Comparison of ENCODE assay signal across 11 mouse cellular contexts in genomic region chr4:58501012-58501777, GRCm38 (mm10). TPM values are rescaled to one million over a fixed set of nuclear protein-coding genes. Genes with fewer than 3 reads are reported as not detected.
DNase-seq lines count a peak whose midpoint lies in the region; ATAC-seq lines count a peak whose summit lies in the region.
"Had no signal": no experiment of that assay in that cellular context is flagged by ENCODE, and none has a peak within 500 bp of the region (broad histone marks: within the 10 kb centered on the region; RNA-seq: fewer than 3 reads in every experiment).

No protein-coding gene starts in this region.

- no peak overlapping the region; the same call in 1 of the 2 replicates for H3K27ac ChIP-seq in embryonic facial prominence, embryonic 11.5 days (replicated peaks; ENCODE audit: low read depth, low read length)
- H3K27ac ChIP-seq in hindbrain, embryonic 16.5 days (ENCODE audit: low read depth, low read length) = no peak overlapping the region
- no peak overlapping the region for H3K27ac ChIP-seq in neural tube, embryonic 13.5 days (replicated peaks)
- H3K27ac ChIP-seq: heart, embryonic 10.5 days had no signal

- no peaks in the 10 kb centered on the region; the same call in 1 of the 2 replicates for H3K36me3 ChIP-seq in embryonic facial prominence, embryonic 11.5 days (replicated peaks; ENCODE audit: control insufficient read depth, insufficient read depth, low read depth, low read length)
- H3K36me3 ChIP-seq in hindbrain, embryonic 16.5 days (ENCODE audit: control insufficient read depth, insufficient read depth, low read length) = no peaks in the 10 kb centered on the region
- H3K36me3 ChIP-seq in neural tube, embryonic 13.5 days = no peaks in the 10 kb centered on the region

- no peaks in the 10 kb centered on the region for H3K4me1 ChIP-seq in embryonic facial prominence, embryonic 11.5 days (ENCODE audit: control insufficient read depth, insufficient read depth, low read length)
- H3K4me1 ChIP-seq in hindbrain, embryonic 16.5 days (ENCODE audit: control insufficient read depth, insufficient read depth, low read depth, low read length) = no peaks in the 10 kb centered on the region
- peaks cover 10% of the 10 kb centered on the region for H3K4me1 ChIP-seq in neural tube, embryonic 13.5 days (replicated peaks)

- ATAC-seq in embryonic facial prominence, embryonic 11.5 days (replicated peaks; ENCODE audit: insufficient number of reproducible peaks, low FRiP score, low TSS enrichment, low read depth) = peak; percentile 83; the same call in 1 of the 2 replicates
- ATAC-seq in hindbrain, embryonic 16.5 days = peak; percentile 69
- ATAC-seq in neural tube, embryonic 13.5 days (ENCODE audit: low read depth) = peak; percentile 76

- no peaks in the 10 kb centered on the region for H3K9me3 ChIP-seq in embryonic facial prominence, embryonic 11.5 days (replicated peaks; ENCODE audit: control insufficient read depth, low read length)
- no peaks in the 10 kb centered on the region for H3K9me3 ChIP-seq in hindbrain, embryonic 16.5 days (ENCODE audit: control insufficient read depth, low read length)
- H3K9me3 ChIP-seq in neural tube, embryonic 13.5 days = no peaks in the 10 kb centered on the region
- H3K9me3 ChIP-seq: heart, embryonic 10.5 days had no signal

- no peak overlapping the region for H3K4me3 ChIP-seq in embryonic facial prominence, embryonic 11.5 days (ENCODE audit: low read depth, low read length)
- no peak overlapping the region for H3K4me3 ChIP-seq in hindbrain, embryonic 16.5 days (ENCODE audit: low read length)
- H3K4me3 ChIP-seq in neural tube, embryonic 13.5 days = no peak overlapping the region
- H3K4me3 ChIP-seq: heart, embryonic 10.5 days had no signal

- H3K4me2 ChIP-seq in embryonic facial prominence, embryonic 11.5 days (ENCODE audit: low read depth, low read length) = no peak overlapping the region
- H3K4me2 ChIP-seq in hindbrain, embryonic 16.5 days (ENCODE audit: low read length) = no peak overlapping the region
- no peak overlapping the region for H3K4me2 ChIP-seq in neural tube, embryonic 13.5 days
- H3K4me2 ChIP-seq: liver, embryonic 11.5 days had no signal

- no peak overlapping the region for H3K9ac ChIP-seq in embryonic facial prominence, embryonic 11.5 days (replicated peaks; ENCODE audit: low read length)
- H3K9ac ChIP-seq in hindbrain, embryonic 16.5 days (ENCODE audit: low read depth, low read length) = no peak overlapping the region
- no peak overlapping the region for H3K9ac ChIP-seq in neural tube, embryonic 13.5 days

- peak; percentile 76 for DNase-seq in heart, adult 11 months
- DNase-seq in heart, postnatal 14 days = no peak
- peak; percentile 83 for DNase-seq in embryonic facial prominence, embryonic 11.5 days (ENCODE audit: low spot score)
- DNase-seq in testis, postnatal 10 days (ENCODE audit: low spot score) = no peak
- DNase-seq in right cerebral cortex, adult 2 months (ENCODE audit: low spot score in 2 of 2) = no peak
- DNase-seq in urinary bladder, adult 2 months (ENCODE audit: low spot score) = no peak
- DNase-seq: B cell, adult 2 months had no signal

- no peaks in the 10 kb centered on the region for H3K27me3 ChIP-seq in embryonic facial prominence, embryonic 11.5 days (ENCODE audit: control insufficient read depth, insufficient read depth, low read length)
- no peaks in the 10 kb centered on the region for H3K27me3 ChIP-seq in hindbrain, embryonic 16.5 days (replicated peaks; ENCODE audit: control insufficient read depth, insufficient read depth, low read length)
- no peaks in the 10 kb centered on the region for H3K27me3 ChIP-seq in neural tube, embryonic 13.5 days

- 35% methylated on average over 21 of the region's 21 CpGs for WGBS in embryonic facial prominence, embryonic 11.5 days
- 45% methylated on average over 21 of the region's 21 CpGs for WGBS in hindbrain, embryonic 16.5 days
- WGBS in neural tube, embryonic 13.5 days = 39% methylated on average over 21 of the region's 21 CpGs

- intact Hi-C loops in heart, postnatal 14 days (cut with DNase I) = no loop called here

RNA-seq across cellular contexts. Expression of gene Lpar1, which starts 52.5 kb away (rescaled TPM):
- total RNA-seq in heart, postnatal 14 days (2021) = 10 to 100 TPM; 18.4 to 19.1 TPM
- 177 and 206 TPM in 2 replicates for polyA plus RNA-seq in embryonic facial prominence, embryonic 11.5 days (2014; fragmentation: Nextera tagmentation; extraction: Ambion mirVana)
- polyA plus RNA-seq in hindbrain, embryonic 16.5 days (2015; fragmentation: Nextera tagmentation; extraction: Ambion mirVana) = 20.9 and 25.1 TPM in 2 replicates
- 21.9 and 27.4 TPM in 2 replicates for polyA plus RNA-seq in neural tube, embryonic 13.5 days (2015; fragmentation: Nextera tagmentation; extraction: Ambion mirVana)
- polyA plus RNA-seq in urinary bladder, adult 2 months (2012; rRNA removed) = 53.4 and 62.8 TPM in 2 replicates

Comparison
In these comparisons a context has a peak if more than half of its experiments do, and no peak if none do; other contexts are left out.
1. DNase-seq: peak in heart, adult 11 months (single experiment) and embryonic facial prominence, embryonic 11.5 days (single experiment); none in heart, postnatal 14 days (0 of 2), testis, postnatal 10 days (single experiment), right cerebral cortex, adult 2 months (0 of 2) and urinary bladder, adult 2 months (single experiment).
2. Peak in every context shown above with its lines, with median percentiles within 50 percentile points of each other: ATAC-seq.